Mouse (Mus musculus) right cerebral cortex, postnatal 4 days (tissue): ENCODE results near the gene Ppp1r18.

Experiments used
- DNase-seq: peaks from one replicate; pipeline ENCODE4 v3.0.0-alpha.2; 2022

The Ppp1r18 gene

GRCm38 (mm10) chr17:35870151-35870883 is 4.9 kb downstream of the Ppp1r18 start:
- no peak for DNase-seq

GRCm38 (mm10) chr17:35870884-35871696 is 5.7 kb downstream of the Ppp1r18 start:
- DNase-seq: peak; percentile 44

- DNase-seq: peak; percentile 94
These were observed 8.6 kb downstream of the Ppp1r18 start for GRCm38 (mm10) chr17:35873774-35874519.

GRCm38 (mm10) chr17:35874721-35875120 is 9.3 kb downstream of the Ppp1r18 start:
- DNase-seq: no peak

GRCm38 (mm10) chr17:35879245-35880057 is 14.1 kb downstream of the Ppp1r18 start, which contains the start of gene Dhx16:
Dhx16 (plus strand) TSS chr17:35879819.
- peak; percentile 93 for DNase-seq

- DNase-seq: no peak
These were observed 17.5 kb downstream of the Ppp1r18 start for GRCm38 (mm10) chr17:35882924-35883323.

- no peak for DNase-seq
These were observed 18.4 kb downstream of the Ppp1r18 start for GRCm38 (mm10) chr17:35883777-35884176.

- no peak for DNase-seq
These were observed 22.3 kb downstream of the Ppp1r18 start for GRCm38 (mm10) chr17:35887725-35888124.

GRCm38 (mm10) chr17:35896781-35897643 is 31.6 kb downstream of the Ppp1r18 start, which contains the start of gene 2310061I04Rik:
2310061I04Rik (minus strand) TSS chr17:35897431.
- peak; percentile 93 for DNase-seq

GRCm38 (mm10) chr17:35897644-35898573 is 32.5 kb downstream of the Ppp1r18 start:
- DNase-seq: no peak

- DNase-seq: no peak
These were observed 35.2 kb downstream of the Ppp1r18 start for GRCm38 (mm10) chr17:35900636-35901035.

GRCm38 (mm10) chr17:35903343-35903991 is 38.1 kb downstream of the Ppp1r18 start:
- no peak for DNase-seq

- no peak for DNase-seq
These were observed 38.6 kb downstream of the Ppp1r18 start for GRCm38 (mm10) chr17:35903992-35904355.

- no peak for DNase-seq
These were observed 40.2 kb downstream of the Ppp1r18 start for GRCm38 (mm10) chr17:35905587-35905986.

- no peak for DNase-seq
These were observed 42.2 kb downstream of the Ppp1r18 start for GRCm38 (mm10) chr17:35907609-35908008.

- DNase-seq: no peak
These were observed 44.0 kb downstream of the Ppp1r18 start for GRCm38 (mm10) chr17:35909186-35909918.

- peak; percentile 98 for DNase-seq
These were observed 44.6 kb downstream of the Ppp1r18 start, which contains the start of gene Atat1 for GRCm38 (mm10) chr17:35909919-35910369. Atat1 (minus strand) TSS chr17:35910075.

GRCm38 (mm10) chr17:35914975-35915374 is 49.6 kb downstream of the Ppp1r18 start:
- DNase-seq: no peak
